Mouse (Mus musculus): ENCODE measurements around the gene Tusc1. TPM values are rescaled to one million over a fixed set of nuclear protein-coding genes. Genes with fewer than 3 reads are reported as not detected.
A peak's percentile ranks its signal among the peaks of the same experiment; 100 is the strongest.

Gene Tusc1
- total RNA-seq (2012; rRNA removed) (3.4 and 4.8 TPM in 2 replicates), polyA plus RNA-seq (2012; ENCODE audit: insufficient read depth in 1 of 2, insufficient read length in 2 of 2, low read depth in 1 of 2, low replicate concordance in 2 of 2, missing spikeins in 1 of 2) (1 to 10 TPM in 1 of 2 experiments, not detected in 1; 9.5 TPM)

DNA sequence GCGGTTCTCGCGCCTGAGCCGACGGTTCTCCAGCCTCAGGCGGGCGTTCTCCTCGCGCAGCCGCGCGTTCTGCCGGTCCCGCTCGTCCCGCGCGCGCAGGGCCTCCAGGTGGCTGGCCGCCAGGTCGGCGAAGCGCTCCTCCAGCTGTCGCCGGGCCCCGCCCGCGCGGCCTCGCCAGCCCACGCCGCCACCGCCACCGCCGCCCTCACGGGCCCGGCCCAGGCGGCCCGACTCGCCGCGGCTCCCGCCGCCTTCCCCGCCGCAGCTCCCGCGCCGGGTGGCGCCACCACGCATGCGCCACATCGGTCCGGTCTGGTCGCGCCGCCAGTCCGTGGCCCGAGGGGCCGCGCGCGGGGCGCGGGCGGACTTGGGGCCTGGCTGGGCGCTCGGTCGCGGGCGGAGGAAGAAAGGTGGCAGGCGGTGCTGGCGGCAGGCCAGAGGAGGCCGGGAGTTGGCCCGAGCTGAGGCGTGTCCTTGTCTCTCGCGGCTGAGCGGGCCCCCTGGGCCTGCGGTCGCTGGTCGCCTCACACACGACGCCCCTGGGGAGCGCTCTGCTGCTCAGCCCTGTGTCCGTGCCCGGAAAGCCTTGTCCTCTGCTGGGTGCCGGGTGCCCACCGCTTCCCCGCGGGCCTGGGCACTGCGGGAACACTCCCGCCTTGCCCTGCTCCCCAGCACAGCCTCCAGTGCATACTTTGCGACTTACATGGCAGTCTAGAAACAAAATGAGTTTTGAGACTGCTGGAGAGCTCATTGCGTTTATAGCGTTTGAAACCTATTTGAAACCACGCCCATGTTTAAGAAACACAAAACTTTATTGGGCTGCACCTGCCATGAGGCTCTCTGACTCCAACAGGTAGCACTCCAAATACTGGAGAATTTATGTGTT lies at the start of gene Tusc1:
Gene Tusc1, minus strand, starts transcription at position 394 of the 886 bp plus-strand sequence.
- peak within 1 kb of the TSS; percentile 89 for H3K9ac ChIP-seq (ENCODE audit: control insufficient read depth, low read depth, low read length, poor library complexity, severe bottlenecking)
- no peaks in the 10 kb centered on the region for H3K27me3 ChIP-seq (ENCODE audit: control insufficient read depth in 1 of 2, insufficient read depth in 2 of 2, low read length in 2 of 2)
- H3K4me1 ChIP-seq (ENCODE audit: control insufficient read depth in 1 of 2, insufficient read depth in 2 of 2, low read length in 2 of 2), result peaks cover 0 to 15% of the 10 kb centered on the region in 2 experiments; a peak in 2 of 4 replicates
- H3K36me3 ChIP-seq (ENCODE audit: control insufficient read depth in 1 of 2, insufficient read depth in 2 of 2, low read length in 2 of 2), result peaks cover 0 to 18% of the 10 kb centered on the region in 2 experiments; a peak in 2 of 4 replicates
- peak; percentile 91 for DNase-seq (ENCODE audit: low read depth, low spot score)
- peak within 1 kb of the TSS; percentile 99 for H3K27ac ChIP-seq (ENCODE audit: control insufficient read depth, low read depth, low read length)
- no peaks in the 10 kb centered on the region for H3K9me3 ChIP-seq (replicated peaks; ENCODE audit: insufficient read depth, low read length)
- H3K79me2 ChIP-seq (ENCODE audit: control insufficient read depth, insufficient read depth, low read length, poor library complexity), result peaks cover 9% of the 10 kb centered on the region; the same call in 1 of the 2 replicates
- peak within 1 kb of the TSS; percentile 61 to 97 for H3K4me3 ChIP-seq (ENCODE audit: control insufficient read depth in 1 of 2, insufficient read depth in 1 of 2, low read depth in 2 of 2, low read length in 2 of 2)
- TF ChIP-seq MEF2A (IDR thresholded peaks at IDR 0.05; ENCODE audit: extremely low read depth, insufficient replicate concordance, low read depth, low read length, poor library complexity, severe bottlenecking) (no peak), TCF12 (IDR thresholded peaks at IDR 0.05; ENCODE audit: low read depth, low read length) (no peak), USF2 (IDR thresholded peaks at IDR 0.05; ENCODE audit: borderline replicate concordance in 1 of 2, insufficient read depth in 1 of 2, low read depth in 1 of 2, low read length in 2 of 2) (no peak), USF1 (IDR thresholded peaks at IDR 0.05; ENCODE audit: low read depth, low read length) (no peak), NRF1 (IDR thresholded peaks at IDR 0.05; ENCODE audit: insufficient read depth, low read depth, low read length, poor library complexity, severe bottlenecking) (peak; percentile 71), CHD2 (IDR thresholded peaks at IDR 0.05; ENCODE audit: low read length) (no peak), ETS1 (IDR thresholded peaks at IDR 0.05; ENCODE audit: low read depth, low read length) (peak; percentile 7), POLR2AphosphoS2 (IDR thresholded peaks at IDR 0.05; ENCODE audit: low read length) (peak; percentile 87), E2F4 (IDR thresholded peaks at IDR 0.05; ENCODE audit: borderline replicate concordance, low read depth, low read length) (no peak), ZC3H11A (IDR thresholded peaks at IDR 0.05; ENCODE audit: low read depth, low read length) (no peak), NELFE (IDR thresholded peaks at IDR 0.05; ENCODE audit: low read depth, low read length) (peak; percentile 70), ZMIZ1 (IDR thresholded peaks at IDR 0.05; ENCODE audit: low read depth, low read length) (peak; percentile 71), MAZ (IDR thresholded peaks at IDR 0.05; ENCODE audit: low read depth, low read length) (no peak), CHD1 (IDR thresholded peaks at IDR 0.05; ENCODE audit: low read depth, low read length) (no peak), HCFC1 (IDR thresholded peaks at IDR 0.05; ENCODE audit: low read depth, low read length) (peak; percentile 68), RCOR1 (IDR thresholded peaks at IDR 0.05; ENCODE audit: low read depth, low read length) (no peak), MAX (IDR thresholded peaks at IDR 0.05; ENCODE audit: low read length) (no peak), MYB (IDR thresholded peaks at IDR 0.05; ENCODE audit: low read depth, low read length) (no peak), KAT2A (conservative IDR thresholded peaks at IDR 0.05; ENCODE audit: low read depth, low read length) (no peak), UBTF (IDR thresholded peaks at IDR 0.05; ENCODE audit: borderline replicate concordance, insufficient read depth, low read depth, low read length) (no peak), GATA1 (IDR thresholded peaks at IDR 0.05; ENCODE audit: low read depth, low read length) (no peak), RAD21 (IDR thresholded peaks at IDR 0.05; ENCODE audit: low read depth, low read length) (no peak; the same call in 1 of the 2 replicates), POLR2AphosphoS5 (IDR thresholded peaks at IDR 0.05; ENCODE audit: borderline replicate concordance, low read depth, low read length) (no peak), TBP (IDR thresholded peaks at IDR 0.05; ENCODE audit: low read depth, low read length) (peak; percentile 88), ELF1 (IDR thresholded peaks at IDR 0.05; ENCODE audit: low read depth, low read length) (0 out of 2 replicates have a peak, but pooled peaks have one; percentile 22), POLR2A (IDR thresholded peaks at IDR 0.05; ENCODE audit: control insufficient read depth in 1 of 2, insufficient read depth in 1 of 2, low read depth in 1 of 2, low read length in 2 of 2, poor library complexity in 1 of 2) (peak; percentile 66 to 79), GABPA (IDR thresholded peaks at IDR 0.05; ENCODE audit: low read depth, low read length) (no peak), MXI1 (IDR thresholded peaks at IDR 0.05; ENCODE audit: low read depth, low read length) (no peak; the same call in 1 of the 2 replicates), ZKSCAN1 (IDR thresholded peaks at IDR 0.05; ENCODE audit: low read depth, low read length) (no peak), MYC (IDR thresholded peaks at IDR 0.05; ENCODE audit: low read depth, low read length) (peak; percentile 92; the same call in 1 of the 2 replicates), SIN3A (IDR thresholded peaks at IDR 0.05; ENCODE audit: low read length) (peak; percentile 71), BHLHE40 (IDR thresholded peaks at IDR 0.05; ENCODE audit: borderline replicate concordance, low read depth, low read length) (no peak), TAL1 (IDR thresholded peaks at IDR 0.05; ENCODE audit: low read length) (no peak), JUND (IDR thresholded peaks at IDR 0.05; ENCODE audit: low read depth, low read length) (no peak)
